Mouse (Mus musculus): ENCODE measurements around the gene Aptx.
A peak's percentile ranks its signal among the peaks of the same experiment; 100 is the strongest.

- TF ChIP-seq CTCF (IDR thresholded peaks at IDR 0.05; ENCODE audit: control insufficient read depth, insufficient read depth, insufficient replicate concordance, low read depth, low read length): peak; percentile 17; the same call in 1 of the 2 replicates
- TF ChIP-seq POLR2A (IDR thresholded peaks at IDR 0.05; ENCODE audit: control insufficient read depth, low read depth, low read length): no peak
Measured at GRCm38 (mm10) chr4:40677132-40677531, 25.9 kb downstream of the Aptx start.
